Mouse (Mus musculus): Measurements from ENCODE around the gene Ralgapa2. TPM values are rescaled to one million over a fixed set of nuclear protein-coding genes. Genes with fewer than 3 reads are reported as not detected.

The Ralgapa2 gene
- polyA plus RNA-seq, 1 experiment: 9.6 TPM

GRCm38 (mm10) chr2:146456062-146456461, 56.1 kb downstream of the Ralgapa2 start:
- TF ChIP-seq POLR2A (IDR thresholded peaks at IDR 0.05; ENCODE audit: borderline replicate concordance, insufficient read depth, low read length) (no peak), CTCF (IDR thresholded peaks at IDR 0.05; ENCODE audit: borderline replicate concordance, insufficient read depth, low read depth, low read length) (no peak)
- Histone ChIP-seq H3K27me3 (ENCODE audit: control insufficient read depth, insufficient read depth, low read length) (no peaks in the 10 kb centered on the region), H3K4me3 (replicated peaks; ENCODE audit: insufficient read depth, low read depth, low read length) (no peak overlapping the region), H3K4me1 (ENCODE audit: control insufficient read depth, insufficient read depth, low read length) (no peaks in the 10 kb centered on the region), H3K27ac (ENCODE audit: insufficient read depth, low read length) (no peak overlapping the region)
- 90% methylated on average over 4 of the region's 4 CpGs for WGBS
- no peak for DNase-seq

GRCm38 (mm10) chr2:146444009-146444408, 68.1 kb downstream of the Ralgapa2 start:
- TF ChIP-seq POLR2A (IDR thresholded peaks at IDR 0.05; ENCODE audit: borderline replicate concordance, insufficient read depth, low read length) (no peak), CTCF (IDR thresholded peaks at IDR 0.05; ENCODE audit: borderline replicate concordance, insufficient read depth, low read depth, low read length) (no peak)
- H3K27ac ChIP-seq (ENCODE audit: insufficient read depth, low read length): no peak overlapping the region
- 66% methylated on average over 3 of the region's 3 CpGs for WGBS
- H3K4me3 ChIP-seq (replicated peaks; ENCODE audit: insufficient read depth, low read depth, low read length): no peak overlapping the region
- no peaks in the 10 kb centered on the region for H3K4me1 ChIP-seq (ENCODE audit: control insufficient read depth, insufficient read depth, low read length)
- no peaks in the 10 kb centered on the region for H3K27me3 ChIP-seq (ENCODE audit: control insufficient read depth, insufficient read depth, low read length)
- DNase-seq: no peak

GRCm38 (mm10) chr2:146443291-146443875, 68.8 kb downstream of the Ralgapa2 start:
- TF ChIP-seq POLR2A (IDR thresholded peaks at IDR 0.05; ENCODE audit: borderline replicate concordance, insufficient read depth, low read length) (no peak), CTCF (IDR thresholded peaks at IDR 0.05; ENCODE audit: borderline replicate concordance, insufficient read depth, low read depth, low read length) (no peak)
- no peak for DNase-seq
- 92% methylated on average over 9 of the region's 9 CpGs for WGBS
- Histone ChIP-seq H3K27ac (ENCODE audit: insufficient read depth, low read length) (no peak overlapping the region), H3K27me3 (ENCODE audit: control insufficient read depth, insufficient read depth, low read length) (no peaks in the 10 kb centered on the region), H3K4me3 (replicated peaks; ENCODE audit: insufficient read depth, low read depth, low read length) (no peak overlapping the region), H3K4me1 (ENCODE audit: control insufficient read depth, insufficient read depth, low read length) (no peaks in the 10 kb centered on the region)

- WGBS: 81% methylated on average over 4 of the region's 4 CpGs
- TF ChIP-seq CTCF (IDR thresholded peaks at IDR 0.05; ENCODE audit: borderline replicate concordance, insufficient read depth, low read depth, low read length): no peak
- no peak for TF ChIP-seq POLR2A (IDR thresholded peaks at IDR 0.05; ENCODE audit: borderline replicate concordance, insufficient read depth, low read length)
Measured at GRCm38 (mm10) chr2:146441711-146442110, 70.4 kb downstream of the Ralgapa2 start.

GRCm38 (mm10) chr2:146428751-146429150, 83.4 kb downstream of the Ralgapa2 start:
- no peak for DNase-seq
- no peaks in the 10 kb centered on the region for H3K27me3 ChIP-seq (ENCODE audit: control insufficient read depth, insufficient read depth, low read length)
- TF ChIP-seq POLR2A (IDR thresholded peaks at IDR 0.05; ENCODE audit: borderline replicate concordance, insufficient read depth, low read length) (no peak), CTCF (IDR thresholded peaks at IDR 0.05; ENCODE audit: borderline replicate concordance, insufficient read depth, low read depth, low read length) (no peak)
- no peaks in the 10 kb centered on the region for H3K4me1 ChIP-seq (ENCODE audit: control insufficient read depth, insufficient read depth, low read length)
- H3K27ac ChIP-seq (ENCODE audit: insufficient read depth, low read length): no peak overlapping the region
- WGBS: 56% methylated on average over 3 of the region's 3 CpGs
- no peak overlapping the region for H3K4me3 ChIP-seq (replicated peaks; ENCODE audit: insufficient read depth, low read depth, low read length)

More at GRCm38 (mm10) chr2:146441711-146442110, 70.4 kb downstream of the Ralgapa2 start:
- H3K4me3 ChIP-seq (replicated peaks; ENCODE audit: insufficient read depth, low read depth, low read length): no peak overlapping the region
- no peak for DNase-seq
- H3K27ac ChIP-seq (ENCODE audit: insufficient read depth, low read length): no peak overlapping the region
- H3K4me1 ChIP-seq (ENCODE audit: control insufficient read depth, insufficient read depth, low read length): no peaks in the 10 kb centered on the region
- H3K27me3 ChIP-seq (ENCODE audit: control insufficient read depth, insufficient read depth, low read length): no peaks in the 10 kb centered on the region

- Histone ChIP-seq H3K4me1 (ENCODE audit: control insufficient read depth, insufficient read depth, low read length) (no peaks in the 10 kb centered on the region), H3K27ac (ENCODE audit: insufficient read depth, low read length) (no peak overlapping the region), H3K4me3 (replicated peaks; ENCODE audit: insufficient read depth, low read depth, low read length) (no peak overlapping the region), H3K27me3 (ENCODE audit: control insufficient read depth, insufficient read depth, low read length) (no peaks in the 10 kb centered on the region)
- TF ChIP-seq CTCF (IDR thresholded peaks at IDR 0.05; ENCODE audit: borderline replicate concordance, insufficient read depth, low read depth, low read length): no peak
- no peak for TF ChIP-seq POLR2A (IDR thresholded peaks at IDR 0.05; ENCODE audit: borderline replicate concordance, insufficient read depth, low read length)
- no peak for DNase-seq
- 79% methylated on average over 3 of the region's 3 CpGs for WGBS
Measured at GRCm38 (mm10) chr2:146427380-146427779, 84.8 kb downstream of the Ralgapa2 start.

- H3K27ac ChIP-seq (ENCODE audit: insufficient read depth, low read length): no peak overlapping the region
- H3K27me3 ChIP-seq (ENCODE audit: control insufficient read depth, insufficient read depth, low read length): no peaks in the 10 kb centered on the region
- no peak for DNase-seq
- no peaks in the 10 kb centered on the region for H3K4me1 ChIP-seq (ENCODE audit: control insufficient read depth, insufficient read depth, low read length)
- 97% methylated on average over 7 of the region's 7 CpGs for WGBS
- TF ChIP-seq CTCF (IDR thresholded peaks at IDR 0.05; ENCODE audit: borderline replicate concordance, insufficient read depth, low read depth, low read length) (no peak), POLR2A (IDR thresholded peaks at IDR 0.05; ENCODE audit: borderline replicate concordance, insufficient read depth, low read length) (no peak)
- no peak overlapping the region for H3K4me3 ChIP-seq (replicated peaks; ENCODE audit: insufficient read depth, low read depth, low read length)
Measured at GRCm38 (mm10) chr2:146426321-146426720, 85.8 kb downstream of the Ralgapa2 start.

GRCm38 (mm10) chr2:146425235-146425634, 86.9 kb downstream of the Ralgapa2 start:
- Histone ChIP-seq H3K27ac (ENCODE audit: insufficient read depth, low read length) (no peak overlapping the region), H3K4me3 (replicated peaks; ENCODE audit: insufficient read depth, low read depth, low read length) (no peak overlapping the region), H3K27me3 (ENCODE audit: control insufficient read depth, insufficient read depth, low read length) (no peaks in the 10 kb centered on the region), H3K4me1 (ENCODE audit: control insufficient read depth, insufficient read depth, low read length) (no peaks in the 10 kb centered on the region)
- TF ChIP-seq CTCF (IDR thresholded peaks at IDR 0.05; ENCODE audit: borderline replicate concordance, insufficient read depth, low read depth, low read length) (no peak), POLR2A (IDR thresholded peaks at IDR 0.05; ENCODE audit: borderline replicate concordance, insufficient read depth, low read length) (no peak)
- no peak for DNase-seq
- 73% methylated on average over 2 of the region's 2 CpGs for WGBS

All from cerebellum, adult 2 months (tissue).